ENCODE assay signal across 9 mouse cellular contexts in genomic region chr19:38931566-38931890, GRCm38 (mm10). TPM values are rescaled to one million over a fixed set of nuclear protein-coding genes. Genes with fewer than 3 reads are reported as not detected.
DNase-seq lines count a peak whose midpoint lies in the region; ATAC-seq and TF ChIP-seq lines count a peak whose summit lies in the region.
"Had no signal": no experiment of that assay in that cellular context is flagged by ENCODE, and none has a peak within 500 bp of the region (broad histone marks: within the 10 kb centered on the region; RNA-seq: fewer than 3 reads in every experiment).

No protein-coding gene starts in this region.

- DNase-seq in kidney, adult 2 months, result no peak
- no peak for DNase-seq in kidney, postnatal 25 days
- no peak for DNase-seq in right cerebral cortex, postnatal 10 days (ENCODE audit: low spot score in 2 of 2)
- DNase-seq in cerebellum, adult 11-12 months, result no peak
- no peak for DNase-seq in gastrocnemius, adult 8-10 months (ENCODE audit: low spot score in 2 of 2)

- ATAC-seq in hindbrain, embryonic 13.5 days (ENCODE audit: low FRiP score), result no peak
- no peak for ATAC-seq in midbrain, embryonic 13.5 days

- TF ChIP-seq POLR2A in kidney, adult 2 months (IDR thresholded peaks at IDR 0.05; ENCODE audit: low read depth, low read length), result no peak

- H3K9ac ChIP-seq in hindbrain, embryonic 13.5 days, result peak overlapping the region; percentile 87
- peak overlapping the region; percentile 85 for H3K9ac ChIP-seq in midbrain, embryonic 13.5 days (replicated peaks)

- peaks cover 2% of the 10 kb centered on the region; the same call in 1 of the 2 replicates for H3K27me3 ChIP-seq in kidney, adult 2 months (replicated peaks; ENCODE audit: control insufficient read depth, insufficient read depth, low read length)
- 0 out of 2 replicates have a peak, but pooled peaks cover 2% of the 10 kb centered on the region for H3K27me3 ChIP-seq in hindbrain, embryonic 13.5 days
- H3K27me3 ChIP-seq in midbrain, embryonic 13.5 days, result no peaks in the 10 kb centered on the region
- H3K27me3 ChIP-seq: Patski had no signal

- H3K36me3 ChIP-seq in kidney, adult 2 months (ENCODE audit: control insufficient read depth, insufficient read depth, low read length), result no peaks in the 10 kb centered on the region
- no peaks in the 10 kb centered on the region for H3K36me3 ChIP-seq in hindbrain, embryonic 13.5 days
- H3K36me3 ChIP-seq in midbrain, embryonic 13.5 days, result no peaks in the 10 kb centered on the region

- WGBS in kidney, adult 2 months, result 4% methylated on average over 6 of the region's 6 CpGs
- WGBS in hindbrain, embryonic 13.5 days, result 2% methylated on average over 6 of the region's 6 CpGs
- 1% methylated on average over 6 of the region's 6 CpGs for WGBS in midbrain, embryonic 13.5 days

- H3K4me1 ChIP-seq in kidney, adult 2 months (ENCODE audit: control insufficient read depth, insufficient read depth, low read length), result no peaks in the 10 kb centered on the region
- H3K4me1 ChIP-seq in brown adipose tissue, adult 24 weeks (ENCODE audit: control insufficient read depth, insufficient read depth, insufficient read length, low read length), result no peaks in the 10 kb centered on the region; the same call in 1 of the 2 replicates
- H3K4me1 ChIP-seq in hindbrain, embryonic 13.5 days (replicated peaks), result peaks cover 9% of the 10 kb centered on the region
- peaks cover 13% of the 10 kb centered on the region for H3K4me1 ChIP-seq in midbrain, embryonic 13.5 days (replicated peaks)

- peak overlapping the region; percentile 99 for H3K4me2 ChIP-seq in hindbrain, embryonic 13.5 days
- peak overlapping the region; percentile 97 for H3K4me2 ChIP-seq in midbrain, embryonic 13.5 days (replicated peaks)

- H3K4me3 ChIP-seq in kidney, adult 2 months (ENCODE audit: insufficient read depth, low read depth, low read length), result peak overlapping the region; percentile 93
- H3K4me3 ChIP-seq in brown adipose tissue, adult 24 weeks (ENCODE audit: insufficient read depth, low read depth, low read length), result peak overlapping the region; percentile 18; the same call in 1 of the 2 replicates
- peak overlapping the region; percentile 84 for H3K4me3 ChIP-seq in hindbrain, embryonic 13.5 days
- peak overlapping the region; percentile 83 for H3K4me3 ChIP-seq in midbrain, embryonic 13.5 days (replicated peaks)

- TF ChIP-seq CTCF in kidney, adult 2 months (conservative IDR thresholded peaks at IDR 0.05; ENCODE audit: insufficient read depth, insufficient read length, low read depth, low read length), result no peak

- H3K9me3 ChIP-seq in hindbrain, embryonic 13.5 days, result no peaks in the 10 kb centered on the region
- no peaks in the 10 kb centered on the region for H3K9me3 ChIP-seq in midbrain, embryonic 13.5 days

- no peak overlapping the region for H3K27ac ChIP-seq in kidney, adult 2 months (ENCODE audit: insufficient read depth, low read depth, low read length)
- no peak overlapping the region for H3K27ac ChIP-seq in brown adipose tissue, adult 24 weeks (replicated peaks; ENCODE audit: low read depth, low read length)
- H3K27ac ChIP-seq in hindbrain, embryonic 13.5 days, result no peak overlapping the region
- no peak overlapping the region for H3K27ac ChIP-seq in midbrain, embryonic 13.5 days

RNA-seq across cellular contexts. Expression of gene Hells, which starts 0.8 kb away (rescaled TPM):
- 0.12 and 0.34 TPM in 2 replicates for polyA plus RNA-seq in kidney, adult 2 months (2012; rRNA removed)
- 0.21 and 2.5 TPM in 2 replicates for polyA plus RNA-seq in brown adipose tissue, adult 24 weeks (2012; ENCODE audit: insufficient read depth, insufficient read length, missing spikeins)
- 12.7 and 14.5 TPM in 2 replicates for polyA plus RNA-seq in hindbrain, embryonic 13.5 days (2015; fragmentation: Nextera tagmentation; extraction: Ambion mirVana)
- 18.4 and 22.6 TPM in 2 replicates for polyA plus RNA-seq in midbrain, embryonic 13.5 days (2015; fragmentation: Nextera tagmentation; extraction: Ambion mirVana)
- under 1 TPM; 0.15 to 0.72 (median 0.23) TPM for total RNA-seq in gastrocnemius, adult 8-10 months (2022)

Comparison
In these comparisons a context has a peak if more than half of its experiments do, and no peak if none do; other contexts are left out.
1. H3K4me3 ChIP-seq: peak in every context shown above with its lines; median percentile 93 in kidney, adult 2 months; 84 in hindbrain, embryonic 13.5 days; 83 in midbrain, embryonic 13.5 days; 18 in brown adipose tissue, adult 24 weeks.